Mouse (Mus musculus): ENCODE results near the gene Prmt1.
A peak's percentile ranks its signal among the peaks of the same experiment; 100 is the strongest.

Prmt1 gene

DNA sequence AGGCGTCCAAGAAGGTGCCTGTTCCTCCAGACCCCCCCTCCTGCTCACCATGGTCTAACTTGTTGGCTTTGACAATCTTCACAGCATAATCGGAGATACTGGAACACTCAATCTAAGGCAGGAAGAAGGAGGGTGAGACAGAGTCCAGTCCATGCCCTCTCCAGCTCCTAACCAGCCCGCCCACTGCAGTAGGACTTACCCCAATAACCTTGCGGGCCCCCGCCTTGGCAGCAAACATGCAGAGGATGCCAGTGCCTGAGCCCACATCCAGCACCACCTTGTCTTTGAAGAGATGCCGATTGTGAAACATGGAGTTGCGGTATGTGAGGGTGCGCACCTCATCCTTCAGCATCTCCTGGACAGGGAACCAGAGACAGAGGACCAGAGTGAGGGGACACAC, 4.8 kb downstream of the Prmt1 start:
- no peak for DNase-seq (ENCODE audit: low read depth, low spot score)

DNA sequence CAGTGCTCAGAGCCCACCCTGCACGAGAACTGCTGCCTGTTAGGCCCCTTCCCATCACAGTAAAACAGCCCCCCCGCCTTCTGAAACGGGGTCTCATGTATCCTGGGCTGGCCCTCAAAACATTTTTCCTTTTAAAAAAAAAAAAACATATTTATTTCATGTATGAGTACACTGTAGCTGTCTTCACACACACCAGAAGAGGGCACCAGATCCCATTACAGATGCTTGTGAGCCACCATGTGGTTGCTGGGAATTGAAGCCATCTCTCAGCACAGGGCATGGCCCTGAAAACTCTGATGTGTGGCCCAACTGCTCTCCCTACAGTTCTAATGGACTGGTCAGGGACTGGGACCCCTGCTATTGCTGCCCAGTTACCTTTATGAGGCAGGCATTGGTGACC, 8.1 kb downstream of the Prmt1 start:
- DNase-seq (ENCODE audit: low read depth, low spot score), result no peak

DNA sequence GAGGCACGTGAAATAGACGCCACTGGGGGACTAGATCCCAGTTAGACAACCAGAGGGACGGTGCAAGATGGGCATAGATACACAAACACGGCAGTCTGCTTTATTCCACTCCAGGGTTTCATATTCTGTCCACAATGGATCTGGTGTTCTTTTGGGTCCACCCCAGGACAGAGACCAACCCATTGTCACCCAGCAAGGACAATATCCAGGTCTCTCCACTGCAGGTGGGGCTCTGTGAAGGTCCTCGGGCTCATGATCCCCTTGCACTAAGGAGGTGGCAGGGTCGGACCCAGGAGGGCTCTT, 11.3 kb downstream of the Prmt1 start:
- DNase-seq (ENCODE audit: low read depth, low spot score), result no peak

DNA sequence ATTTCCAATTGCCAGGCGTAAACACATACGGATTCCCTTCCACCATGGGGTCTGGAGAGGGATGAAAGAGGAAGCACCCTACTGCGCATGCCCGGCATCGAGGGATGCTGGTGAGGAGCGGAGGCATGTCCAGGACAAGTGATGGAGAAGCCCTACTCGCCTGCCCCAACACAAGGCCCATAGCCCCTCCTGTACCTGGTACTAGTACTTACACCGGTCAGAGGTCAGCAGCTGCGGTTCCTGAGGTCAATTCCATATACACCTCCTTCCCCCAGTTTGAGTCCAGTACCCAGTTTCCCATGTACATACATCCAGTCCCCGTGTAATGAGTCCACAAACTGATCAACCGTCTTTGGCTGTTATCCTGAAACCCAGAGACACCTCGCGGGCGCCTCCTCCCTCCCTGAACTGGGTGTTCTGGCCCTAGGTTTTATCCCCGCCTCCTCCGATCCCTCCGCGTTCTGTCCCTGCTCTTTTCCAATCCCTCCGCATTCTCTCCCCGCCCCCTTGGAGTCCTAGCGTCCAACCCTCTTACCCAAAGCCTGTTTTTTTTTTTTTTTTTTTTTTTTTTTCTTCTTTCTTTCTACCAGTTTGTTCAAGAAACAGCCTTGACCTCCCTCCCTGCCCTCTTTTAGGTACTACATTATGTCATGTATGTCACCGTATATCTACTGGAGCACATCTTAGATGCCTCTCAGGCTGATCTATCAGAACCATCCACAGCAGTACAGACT, 11.8 kb downstream of the Prmt1 start, which contains the start of gene Cpt1c:
Gene Cpt1c (minus strand): TSS at position 469 of the 734 bp plus-strand sequence.
- DNase-seq (ENCODE audit: low read depth, low spot score), result peak; percentile 98

DNA sequence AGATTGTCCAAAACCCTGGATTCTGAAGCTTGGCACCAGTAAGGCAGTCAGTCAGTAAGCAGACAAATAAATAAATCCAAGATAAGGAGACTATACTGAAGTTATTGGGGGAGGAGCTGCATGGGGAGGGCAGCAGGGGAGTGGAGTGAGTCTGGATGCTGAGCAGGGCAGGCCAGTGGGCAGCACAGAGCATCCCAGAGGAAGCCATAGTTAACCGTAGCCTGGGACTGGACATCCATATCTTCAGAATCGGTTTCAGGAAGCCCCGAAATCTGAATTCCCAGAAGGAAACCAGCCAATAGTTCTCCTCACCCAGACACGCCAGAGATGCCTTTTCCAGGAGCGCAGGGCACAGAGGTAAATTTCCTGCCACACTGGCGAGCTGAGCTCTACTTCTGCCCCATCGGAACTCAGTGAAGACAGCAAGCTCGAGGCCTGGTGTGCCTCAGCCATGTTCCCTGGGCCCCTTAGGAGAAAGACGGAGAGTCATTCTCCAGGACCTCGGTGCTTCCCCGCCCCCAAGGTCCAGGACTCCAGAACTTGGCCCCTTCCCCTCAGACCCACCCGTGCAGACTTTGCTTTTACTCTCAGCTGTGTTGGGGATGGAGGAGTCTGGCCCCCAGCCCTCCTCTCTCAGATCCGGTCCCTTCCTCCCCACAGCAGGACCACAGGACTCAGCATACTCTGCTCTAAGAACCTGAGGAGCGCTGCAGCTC, 12.8 kb downstream of the Prmt1 start:
- DNase-seq (ENCODE audit: low read depth, low spot score), result peak; percentile 47

- DNase-seq (ENCODE audit: low read depth, low spot score), result no peak
These were observed 15.2 kb downstream of the Prmt1 start for GRCm38 (mm10) chr7:44971142-44971541.

DNA sequence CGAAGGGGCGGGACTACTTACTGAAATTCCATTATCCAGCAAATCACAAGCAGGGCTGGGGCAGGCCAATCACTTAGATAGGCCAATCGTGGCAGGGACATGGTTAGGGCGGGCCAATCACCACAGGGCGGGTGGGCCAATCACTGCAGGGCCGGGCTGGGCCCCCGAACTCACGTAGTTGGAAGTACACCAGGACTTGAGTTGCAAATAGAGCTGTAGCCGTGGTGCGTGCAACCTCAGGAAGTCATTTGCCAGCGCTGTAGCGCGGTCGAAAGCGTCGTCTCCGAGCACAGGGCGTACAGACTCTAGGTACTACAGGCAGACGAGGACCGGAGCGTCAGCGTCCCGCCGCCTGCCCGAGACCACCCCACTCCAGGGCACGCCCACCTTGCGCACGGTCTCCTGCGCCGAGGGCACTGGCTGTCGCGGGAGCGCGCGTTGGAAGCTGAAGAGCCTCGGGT, 16.1 kb downstream of the Prmt1 start:
- peak; percentile 97 for DNase-seq (ENCODE audit: low read depth, low spot score)

- no peak for DNase-seq (ENCODE audit: low read depth, low spot score)
These were observed 19.7 kb downstream of the Prmt1 start for GRCm38 (mm10) chr7:44966638-44967037.

GRCm38 (mm10) chr7:44965975-44966374, 20.4 kb downstream of the Prmt1 start:
- no peak for DNase-seq (ENCODE audit: low read depth, low spot score)

- DNase-seq (ENCODE audit: low read depth, low spot score), result no peak
These were observed 21.4 kb downstream of the Prmt1 start for GRCm38 (mm10) chr7:44964990-44965389.

GRCm38 (mm10) chr7:44962831-44963230, 23.5 kb downstream of the Prmt1 start:
- DNase-seq (ENCODE audit: low read depth, low spot score), result no peak

GRCm38 (mm10) chr7:44962337-44962736, 24.0 kb downstream of the Prmt1 start:
- DNase-seq (ENCODE audit: low read depth, low spot score), result no peak

GRCm38 (mm10) chr7:44960512-44960910, 25.9 kb downstream of the Prmt1 start:
- DNase-seq (ENCODE audit: low read depth, low spot score), result no peak

DNA sequence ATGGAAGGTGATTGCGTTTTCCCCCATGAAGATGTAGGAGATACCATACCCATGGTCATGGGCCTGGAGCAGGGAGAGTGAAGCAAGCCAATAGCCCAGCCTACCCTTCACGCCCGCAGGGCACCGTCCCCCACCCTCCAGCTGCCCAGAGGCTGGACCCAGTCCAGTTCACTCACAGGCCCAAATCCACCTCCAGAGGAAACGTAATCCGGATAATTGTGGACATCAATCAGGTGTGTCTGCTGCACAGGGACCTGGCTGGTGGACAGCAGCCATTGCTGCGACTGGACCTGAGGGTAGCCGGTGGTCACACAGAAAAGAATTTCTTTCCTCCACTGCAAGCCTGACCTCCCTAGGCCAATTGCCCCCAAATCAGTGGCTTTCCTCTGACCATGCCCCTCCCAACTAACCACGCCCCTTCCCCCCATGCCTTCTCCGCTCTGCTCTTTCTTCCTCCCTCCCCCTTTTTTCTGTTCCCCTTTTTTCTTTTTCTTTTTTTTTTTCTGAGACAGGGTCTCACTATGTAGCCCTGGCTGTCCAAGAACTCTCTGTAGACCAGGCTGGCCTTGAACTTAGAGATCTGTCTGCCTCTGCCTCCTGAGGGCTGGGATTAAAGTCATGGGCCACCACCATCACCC, 26.4 kb downstream of the Prmt1 start:
- no peak for DNase-seq (ENCODE audit: low read depth, low spot score)

DNA sequence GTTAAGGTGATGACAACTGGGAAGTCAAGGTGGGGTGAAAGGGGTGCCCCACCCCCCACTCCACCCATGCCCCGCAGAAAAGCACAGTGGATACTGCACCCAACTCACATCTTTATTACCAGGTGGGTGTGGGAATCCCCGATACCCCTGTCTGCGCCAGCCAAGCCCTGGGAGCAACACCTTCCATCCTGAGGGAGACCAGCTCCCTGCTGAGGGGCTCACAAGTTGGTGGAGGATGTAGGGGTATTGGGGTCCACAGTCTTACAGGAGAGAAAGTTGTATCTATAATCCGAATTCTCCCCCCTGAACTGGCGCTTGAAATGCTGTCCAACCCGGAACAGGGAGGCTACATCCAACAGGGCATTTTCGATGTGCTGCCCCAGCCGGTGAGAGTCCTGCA, 27.1 kb downstream of the Prmt1 start:
- DNase-seq (ENCODE audit: low read depth, low spot score), result no peak

DNA sequence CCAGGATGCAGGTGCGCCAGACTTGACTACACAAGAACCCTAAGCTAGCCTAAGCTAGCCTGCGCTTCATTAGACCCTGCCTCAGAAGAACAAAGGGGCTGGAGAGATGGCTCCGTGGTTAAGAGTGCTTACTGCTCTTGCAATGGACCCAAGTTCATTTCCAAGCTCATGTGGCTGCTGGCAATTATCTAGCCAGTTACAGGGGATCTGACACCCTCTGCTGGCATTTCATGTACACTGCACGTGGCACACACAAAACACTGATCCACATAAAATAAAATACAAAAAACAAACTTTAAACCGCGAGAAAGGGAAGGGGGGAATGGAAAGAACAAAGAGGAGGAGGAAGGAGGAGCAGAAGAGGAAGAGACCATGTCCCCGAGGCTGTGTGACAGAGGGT, 28.2 kb downstream of the Prmt1 start:
- peak; percentile 83 for DNase-seq (ENCODE audit: low read depth, low spot score)

DNA sequence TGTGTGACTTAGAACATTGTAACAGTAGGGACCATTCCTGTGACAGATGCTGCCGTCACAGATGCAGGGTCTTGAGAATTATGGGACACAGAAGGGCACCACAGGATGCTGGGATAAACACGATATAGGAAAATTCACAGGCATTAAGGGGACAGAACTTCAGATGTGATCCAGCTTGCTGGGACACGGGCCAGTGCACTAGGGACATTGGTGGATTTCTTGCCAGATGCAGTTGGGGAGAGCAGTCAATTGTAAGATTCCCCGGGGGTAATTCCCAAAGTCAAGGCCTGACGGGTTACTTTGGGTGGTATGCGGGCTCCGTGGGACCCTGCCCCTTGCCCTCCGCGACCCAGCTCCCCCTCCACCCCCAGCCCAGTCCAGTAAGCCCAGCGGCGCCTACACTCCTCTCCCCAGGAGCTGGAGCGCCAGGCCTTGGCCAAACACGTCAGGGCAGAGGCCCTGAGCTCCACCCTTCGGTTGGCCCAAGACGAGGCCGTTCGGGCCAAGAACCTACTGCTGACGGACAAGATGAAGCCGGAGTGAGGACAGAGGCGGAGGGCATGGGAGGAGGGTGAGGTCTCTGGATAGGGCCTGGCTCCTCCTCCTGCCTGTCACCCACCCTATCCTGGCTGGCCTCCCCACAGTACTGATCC, 29.1 kb downstream of the Prmt1 start:
- DNase-seq (ENCODE audit: low read depth, low spot score), result no peak

GRCm38 (mm10) chr7:44956266-44956665, 30.1 kb downstream of the Prmt1 start:
- no peak for DNase-seq (ENCODE audit: low read depth, low spot score)

DNA sequence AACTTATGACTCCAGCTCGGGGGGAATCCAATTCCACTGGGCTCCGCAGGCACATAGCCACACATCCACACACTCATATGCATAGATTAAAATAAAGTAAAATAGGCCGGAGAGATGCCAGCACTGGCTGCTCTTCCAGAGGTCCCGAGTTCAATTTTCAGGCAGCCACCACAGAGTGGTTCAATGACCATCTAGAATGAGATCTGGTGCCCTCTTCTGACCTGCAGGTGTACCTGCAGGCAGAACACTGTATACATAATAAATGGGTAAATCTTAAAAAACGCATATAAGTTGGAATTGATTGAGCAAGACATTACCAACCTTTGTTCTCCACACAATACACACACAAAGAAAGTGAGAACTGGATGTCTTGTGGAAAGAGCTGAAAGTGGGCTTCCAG, 30.7 kb downstream of the Prmt1 start:
- DNase-seq (ENCODE audit: low read depth, low spot score), result peak; percentile 61

DNA sequence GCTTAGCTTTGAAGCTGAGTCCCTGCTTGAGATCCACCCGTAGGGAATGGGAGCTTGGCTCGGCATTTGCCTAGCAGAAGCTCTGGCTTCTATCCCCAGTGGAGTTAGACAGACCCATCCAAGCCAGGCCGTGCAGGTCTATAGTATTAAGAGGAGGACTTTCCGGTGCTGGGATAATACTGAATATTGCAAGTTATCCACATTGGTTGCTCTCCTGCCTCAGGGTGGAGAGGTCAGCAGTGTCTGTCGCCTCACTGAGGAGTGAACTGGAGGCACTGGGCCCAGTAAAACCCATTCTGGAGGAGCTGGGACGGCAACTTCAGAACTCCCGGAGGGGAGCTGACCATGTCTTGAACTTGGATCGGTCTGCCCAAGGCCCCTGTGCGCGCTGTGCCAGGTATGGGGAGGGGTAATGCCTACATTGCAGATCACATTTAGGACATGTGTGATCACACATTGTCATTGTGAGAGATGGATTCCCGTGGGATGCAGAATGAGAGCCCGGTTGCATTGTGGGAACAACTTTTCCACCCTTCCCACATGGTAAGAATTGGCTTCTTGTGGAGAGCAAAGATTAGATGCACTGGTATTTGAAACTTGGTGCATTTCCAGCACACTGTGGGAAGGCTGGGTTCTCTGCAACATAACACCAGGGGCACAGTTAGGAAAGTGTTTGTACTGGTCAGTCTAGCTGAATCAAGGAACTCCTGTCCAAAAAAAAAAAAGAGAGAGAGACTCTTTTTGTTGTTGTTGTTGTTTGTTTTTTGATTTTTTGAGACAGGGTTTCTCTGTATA, 32.1 kb downstream of the Prmt1 start:
- peak; percentile 48 for DNase-seq (ENCODE audit: low read depth, low spot score)

- DNase-seq (ENCODE audit: low read depth, low spot score), result no peak
These were observed 32.8 kb downstream of the Prmt1 start for GRCm38 (mm10) chr7:44953561-44953960.

All from brain, adult 2 months (tissue).